Mouse (Mus musculus) thymus, adult 2 months (tissue): ENCODE results near the gene Nrg4. TPM values are rescaled to one million over a fixed set of nuclear protein-coding genes. Genes with fewer than 3 reads are reported as not detected.
"Not testable (repeated sequence)": the region's sequence is repeated elsewhere in the genome, so short reads cannot be mapped to it uniquely, and the experiment has no call there.

ENCODE experiments used
- DNase-seq: peaks from one replicate; pipeline ENCODE4 v3.0.0; 2021
- H3K27ac ChIP-seq: fragments of 200-500 bp; 2 replicates; pipeline ENCODE4 v1.5.1; 2012; ENCODE audit warnings: low read length, control low read depth; ENCODE audit not compliant: control insufficient read depth, insufficient read depth
- H3K27me3 ChIP-seq: fragments of 200-500 bp; 2 replicates; pipeline ENCODE4 v1.6.1; 2012; ENCODE audit warnings: mild to moderate bottlenecking, low read length, moderate library complexity, mixed read lengths; ENCODE audit not compliant: control insufficient read depth, insufficient read depth
- H3K36me3 ChIP-seq: fragments of 200-500 bp; 2 replicates; pipeline ENCODE4 v1.6.1; 2012; ENCODE audit warnings: mild to moderate bottlenecking, low read length, moderate library complexity; ENCODE audit not compliant: control insufficient read depth, insufficient read depth
- H3K4me1 ChIP-seq: fragments of 200-500 bp; replicated peaks from 2 replicates; pipeline ENCODE4 v1.6.1; 2012; ENCODE audit warnings: low read length; ENCODE audit not compliant: control insufficient read depth, insufficient read depth
- H3K4me3 ChIP-seq: fragments of 200-500 bp; 2 replicates; pipeline ENCODE4 v1.5.1; 2012; ENCODE audit warnings: mild to moderate bottlenecking, low read length, control low read depth, moderate library complexity; ENCODE audit not compliant: control insufficient read depth, insufficient read depth
- CTCF ChIP-seq: fragments of 200-500 bp; IDR thresholded peaks from 2 replicates; pipeline ENCODE4 v1.5.1; 2012; ENCODE audit warnings: mild to moderate bottlenecking, control low read depth, low read length, moderate library complexity, borderline replicate concordance; ENCODE audit not compliant: control insufficient read depth, poor library complexity, insufficient read depth; ENCODE audit errors: extremely low read depth
- POLR2A ChIP-seq: fragments of 200-500 bp; IDR thresholded peaks from 2 replicates; pipeline ENCODE4 v1.6.1; 2012; ENCODE audit warnings: mild to moderate bottlenecking, low read length, control low read depth, moderate library complexity; ENCODE audit not compliant: control insufficient read depth, poor library complexity, insufficient read depth; ENCODE audit errors: extremely low read depth
- WGBS: fragments of 180-500 bp; shearing (Covaris S2); methylation state at CpG from one replicate; pipeline ENCODE4 v1.1.7; 2018; 5-methylcytosine and 5-hydroxymethylcytosine counted together
- polyA plus RNA-seq: library from polyadenylated mRNA; depleted of rRNA; stranded (reverse); fragments of >200 nt; gene quantifications from 2 replicates; pipeline ENCODE4 v1.2.3, GENCODE M21; 2012

Gene Nrg4
- polyA plus RNA-seq, 1 experiment: 6.3 TPM

- Histone ChIP-seq H3K4me1 (no peaks in the 10 kb centered on the region), H3K27ac (no peak overlapping the region), H3K4me3 (no peak overlapping the region), H3K36me3 (no peaks in the 10 kb centered on the region), H3K27me3 (no peaks in the 10 kb centered on the region)
- no peak for TF ChIP-seq POLR2A
- no peak for TF ChIP-seq CTCF
- no peak for DNase-seq
- 94% methylated on average over 4 of the region's 4 CpGs for whole genome bisulfite sequencing
Measured at GRCm38 (mm10) chr9:55246918-55247317, 79.7 kb downstream of the Nrg4 start.

GRCm38 (mm10) chr9:55246440-55246839, 80.2 kb downstream of the Nrg4 start:
- DNase-seq: no peak
- H3K27me3 ChIP-seq: no peaks in the 10 kb centered on the region
- no peak for TF ChIP-seq POLR2A
- no peak for TF ChIP-seq CTCF
- 94% methylated on average over 8 of the region's 8 CpGs for WGBS
- no peaks in the 10 kb centered on the region for H3K36me3 ChIP-seq
- H3K4me1 ChIP-seq: no peaks in the 10 kb centered on the region
- H3K4me3 ChIP-seq: no peak overlapping the region
- H3K27ac ChIP-seq: no peak overlapping the region

GRCm38 (mm10) chr9:55245057-55245750, 81.4 kb downstream of the Nrg4 start:
- not testable (repeated sequence) for H3K4me3 ChIP-seq, H3K4me1 ChIP-seq, H3K36me3 ChIP-seq, H3K27me3 ChIP-seq, DNase-seq, H3K27ac ChIP-seq
- WGBS: 89% methylated on average over 1 of the region's 1 CpGs

- Histone ChIP-seq H3K4me3 (no peak overlapping the region), H3K27me3 (no peaks in the 10 kb centered on the region), H3K27ac (no peak overlapping the region), H3K36me3 (no peaks in the 10 kb centered on the region), H3K4me1 (no peaks in the 10 kb centered on the region)
- no peak for DNase-seq
- no peak for TF ChIP-seq CTCF
- no peak for TF ChIP-seq POLR2A
- 64% methylated on average over 3 of the region's 3 CpGs for WGBS
Measured at GRCm38 (mm10) chr9:55244079-55244478, 82.6 kb downstream of the Nrg4 start.

- Histone ChIP-seq H3K4me1 (no peaks in the 10 kb centered on the region), H3K27ac (no peak overlapping the region), H3K4me3 (no peak overlapping the region), H3K27me3 (no peaks in the 10 kb centered on the region), H3K36me3 (no peaks in the 10 kb centered on the region)
- DNase-seq: no peak
- TF ChIP-seq CTCF (no peak), POLR2A (no peak)
- WGBS: 94% methylated on average over 3 of the region's 3 CpGs
Measured at GRCm38 (mm10) chr9:55243280-55243679, 83.4 kb downstream of the Nrg4 start.

GRCm38 (mm10) chr9:55241863-55242685, 84.6 kb downstream of the Nrg4 start:
- TF ChIP-seq POLR2A: 0 out of 2 replicates have a peak, but pooled peaks have one; percentile 13
- no peak for TF ChIP-seq CTCF

More at GRCm38 (mm10) chr9:55241863-55242685, 84.6 kb downstream of the Nrg4 start:
- H3K4me1 ChIP-seq: no peaks in the 10 kb centered on the region
- 24% methylated on average over 24 of the region's 24 CpGs for WGBS
- H3K27me3 ChIP-seq: no peaks in the 10 kb centered on the region
- peak; percentile 41 for DNase-seq
- H3K4me3 ChIP-seq: peak overlapping the region; percentile 46
- no peak overlapping the region for H3K27ac ChIP-seq
- no peaks in the 10 kb centered on the region for H3K36me3 ChIP-seq
